Mouse (Mus musculus) forebrain, postnatal 0 days (tissue): ENCODE results near the gene Evi5. TPM values are rescaled to one million over a fixed set of nuclear protein-coding genes. Genes with fewer than 3 reads are reported as not detected.
A peak's percentile ranks its signal among the peaks of the same experiment; 100 is the strongest.

Experiments
- ATAC-seq: fragments of 200-750 bp; cut with Nextera tagmentation; 2 replicates; pipeline ENCODE4 v1.8.0; 2017; ENCODE audit warnings: mild to moderate bottlenecking, moderate library complexity
- DNase-seq: peaks from one replicate; pipeline ENCODE4 v3.0.0-alpha.2; 2015
- H3K27ac ChIP-seq: fragments of 300-500 bp; sonication (generic); 2 replicates; pipeline ENCODE4 v1.5.1; 2014; ENCODE audit warnings: low read depth, mild to moderate bottlenecking, antibody characterized with exemption, low read length, moderate library complexity, mixed read lengths
- H3K27me3 ChIP-seq: fragments of 300-500 bp; sonication (generic); 2 replicates; pipeline ENCODE4 v1.6.1; 2014; ENCODE audit warnings: mild to moderate bottlenecking, low read length, mixed read lengths; ENCODE audit not compliant: insufficient read depth
- H3K36me3 ChIP-seq: fragments of 300-500 bp; sonication (generic); 2 replicates; pipeline ENCODE4 v1.6.1; 2014; ENCODE audit warnings: mild to moderate bottlenecking, moderate library complexity; ENCODE audit not compliant: insufficient read depth
- H3K4me1 ChIP-seq: fragments of 300-500 bp; sonication (generic); 2 replicates; pipeline ENCODE4 v1.6.1; 2014; ENCODE audit warnings: antibody characterized with exemption; ENCODE audit not compliant: insufficient read depth
- H3K4me2 ChIP-seq: fragments of 300-500 bp; sonication (generic); 2 replicates; pipeline ENCODE4 v1.6.1; 2014; ENCODE audit warnings: low read depth, mild to moderate bottlenecking, moderate library complexity
- H3K4me3 ChIP-seq: fragments of 300-500 bp; sonication (generic); 2 replicates; pipeline ENCODE4 v1.5.1; 2014; ENCODE audit warnings: low read depth, low read length, mixed read lengths
- H3K9ac ChIP-seq: fragments of 300-500 bp; sonication (generic); 2 replicates; pipeline ENCODE4 v1.6.1; 2014; ENCODE audit warnings: mild to moderate bottlenecking
- H3K9me3 ChIP-seq: fragments of 300-500 bp; sonication (generic); 2 replicates; pipeline ENCODE4 v1.6.1; 2016; ENCODE audit warnings: low read length
- CTCF ChIP-seq: sonication (generic); IDR thresholded peaks from 2 replicates; pipeline ENCODE4 v1.5.1; 2016; ENCODE audit warnings: antibody characterized with exemption, control low read depth, low read depth
- WGBS: fragments of 180-500 bp; shearing (Covaris S2); extraction: QIAGEN DNeasy Blood & Tissue Kit; methylation state at CpG from one replicate; pipeline ENCODE4 v1.1.7; 2014; 5-methylcytosine and 5-hydroxymethylcytosine counted together
- polyA plus RNA-seq: library from polyadenylated mRNA; unstranded; fragments of >200 nt; fragmentation: Nextera tagmentation; extraction: Ambion mirVana; gene quantifications from 2 replicates; pipeline ENCODE4 v1.2.1, GENCODE M21; 2015
- total RNA-seq: library from RNA; depleted of rRNA; stranded (reverse); fragments of >200 nt; gene quantifications from 2 replicates; pipeline ENCODE4 v1.2.3, GENCODE M21; 2014

The Evi5 gene
- total and polyA plus RNA-seq, 2 experiments from 2014 or later: 59.6 to 66.9 TPM

- Histone ChIP-seq H3K36me3 (no peaks in the 10 kb centered on the region), H3K4me3 (no peak overlapping the region), H3K9ac (no peak overlapping the region), H3K4me1 (no peaks in the 10 kb centered on the region), H3K27ac (no peak overlapping the region), H3K9me3 (no peaks in the 10 kb centered on the region), H3K27me3 (no peaks in the 10 kb centered on the region), H3K4me2 (no peak overlapping the region)
- TF ChIP-seq CTCF: no peak
- DNase-seq: no peak
- ATAC-seq: no peak
- WGBS: 97% methylated on average over 2 of the region's 2 CpGs
These were observed 19.4 kb downstream of the Evi5 start for GRCm38 (mm10) chr5:107855546-107855945.

GRCm38 (mm10) chr5:107854556-107854955, 20.4 kb downstream of the Evi5 start:
- ATAC-seq (no peak), DNase-seq (no peak)
- no peak overlapping the region for H3K4me2 ChIP-seq
- H3K4me1 ChIP-seq: no peaks in the 10 kb centered on the region
- 65% methylated on average over 3 of the region's 3 CpGs for WGBS
- H3K36me3 ChIP-seq: no peaks in the 10 kb centered on the region
- no peak overlapping the region for H3K27ac ChIP-seq
- H3K9me3 ChIP-seq: no peaks in the 10 kb centered on the region
- no peak overlapping the region for H3K9ac ChIP-seq
- TF ChIP-seq CTCF: no peak
- H3K4me3 ChIP-seq: no peak overlapping the region
- H3K27me3 ChIP-seq: no peaks in the 10 kb centered on the region

GRCm38 (mm10) chr5:107853807-107854206, 21.1 kb downstream of the Evi5 start:
- TF ChIP-seq CTCF: no peak
- H3K27me3 ChIP-seq: no peaks in the 10 kb centered on the region
- DNase-seq: no peak
- H3K4me3 ChIP-seq: no peak overlapping the region
- no peaks in the 10 kb centered on the region for H3K4me1 ChIP-seq
- 7% methylated on average over 6 of the region's 6 CpGs for WGBS
- ATAC-seq: peak; percentile 48
- no peak overlapping the region for H3K4me2 ChIP-seq
- no peak overlapping the region for H3K27ac ChIP-seq
- H3K9ac ChIP-seq: no peak overlapping the region
- H3K36me3 ChIP-seq: no peaks in the 10 kb centered on the region
- no peaks in the 10 kb centered on the region for H3K9me3 ChIP-seq

- H3K4me1 ChIP-seq: no peaks in the 10 kb centered on the region
- H3K4me3 ChIP-seq: no peak overlapping the region
- H3K4me2 ChIP-seq: no peak overlapping the region
- TF ChIP-seq CTCF: no peak
- no peaks in the 10 kb centered on the region for H3K27me3 ChIP-seq
- DNase-seq (no peak), ATAC-seq (no peak)
- no peaks in the 10 kb centered on the region for H3K9me3 ChIP-seq
- no peak overlapping the region for H3K27ac ChIP-seq
- 92% methylated on average over 4 of the region's 4 CpGs for WGBS
- H3K9ac ChIP-seq: no peak overlapping the region
- no peaks in the 10 kb centered on the region for H3K36me3 ChIP-seq
These were observed 25.9 kb downstream of the Evi5 start for GRCm38 (mm10) chr5:107848964-107849363.

GRCm38 (mm10) chr5:107847817-107848216, 27.1 kb downstream of the Evi5 start:
- Histone ChIP-seq H3K27me3 (no peaks in the 10 kb centered on the region), H3K27ac (no peak overlapping the region), H3K4me2 (no peak overlapping the region), H3K4me3 (no peak overlapping the region), H3K4me1 (no peaks in the 10 kb centered on the region), H3K36me3 (no peaks in the 10 kb centered on the region), H3K9ac (no peak overlapping the region), H3K9me3 (no peaks in the 10 kb centered on the region)
- TF ChIP-seq CTCF: no peak
- 81% methylated on average over 2 of the region's 2 CpGs for WGBS
- DNase-seq (no peak), ATAC-seq (no peak)

GRCm38 (mm10) chr5:107847349-107847748, 27.6 kb downstream of the Evi5 start:
- no peak overlapping the region for H3K9ac ChIP-seq
- WGBS: 62% methylated on average over 5 of the region's 5 CpGs
- TF ChIP-seq CTCF: no peak
- ATAC-seq: no peak
- H3K4me1 ChIP-seq: no peaks in the 10 kb centered on the region
- peak; percentile 26 for DNase-seq
- no peak overlapping the region for H3K4me2 ChIP-seq
- H3K27ac ChIP-seq: no peak overlapping the region
- no peaks in the 10 kb centered on the region for H3K36me3 ChIP-seq
- no peak overlapping the region for H3K4me3 ChIP-seq
- H3K27me3 ChIP-seq: no peaks in the 10 kb centered on the region
- no peaks in the 10 kb centered on the region for H3K9me3 ChIP-seq

- no peaks in the 10 kb centered on the region; the same call in 1 of the 2 replicates for H3K36me3 ChIP-seq
- H3K9me3 ChIP-seq: no peaks in the 10 kb centered on the region
- no peak for ATAC-seq
- no peaks in the 10 kb centered on the region for H3K4me1 ChIP-seq
- TF ChIP-seq CTCF: no peak
- no peak overlapping the region for H3K4me2 ChIP-seq
- WGBS: over 99% methylated on average over 5 of the region's 5 CpGs
- H3K4me3 ChIP-seq: no peak overlapping the region
- H3K27me3 ChIP-seq: no peaks in the 10 kb centered on the region
- no peak for DNase-seq
- no peak overlapping the region for H3K27ac ChIP-seq
- no peak overlapping the region for H3K9ac ChIP-seq
These were observed 34.2 kb downstream of the Evi5 start for GRCm38 (mm10) chr5:107840549-107841238.
